16 mouse cellular contexts compared by ENCODE assay signal in genomic region chr7:128514341-128514740, GRCm38 (mm10).
"Had no signal": no experiment of that assay in that cellular context is flagged by ENCODE, and none has a peak within 500 bp of the region (broad histone marks: within the 10 kb centered on the region; RNA-seq: fewer than 3 reads in every experiment).

No protein-coding gene starts in this region.

- H3K9ac ChIP-seq: lung, embryonic 14.5 days; midbrain, embryonic 12.5 days; neural tube, embryonic 13.5 days; neural tube, embryonic 15.5 days had no signal

- H3K27me3 ChIP-seq: midbrain, embryonic 12.5 days; neural tube, embryonic 15.5 days had no signal

- ATAC-seq: midbrain, embryonic 16.5 days had no signal

- DNase-seq: lung, embryonic 14.5 days; lung, postnatal 10 days; lung, postnatal 4 days; retina, postnatal 1 day; right cerebral cortex, adult 18-20 months; right cerebral cortex, postnatal 25 days; right cerebral cortex, postnatal 4 days; spleen, adult 18-20 months; thymus, adult 18-20 months; thymus, postnatal 14 days; thymus, postnatal 36 days had no signal

- H3K36me3 ChIP-seq: midbrain, embryonic 12.5 days; neural tube, embryonic 13.5 days; neural tube, embryonic 15.5 days had no signal

- H3K27ac ChIP-seq: midbrain, embryonic 12.5 days; neural tube, embryonic 13.5 days; neural tube, embryonic 15.5 days had no signal

- H3K4me1 ChIP-seq: neural tube, embryonic 13.5 days had no signal

- H3K9me3 ChIP-seq: midbrain, embryonic 12.5 days; neural tube, embryonic 13.5 days; neural tube, embryonic 15.5 days had no signal

- H3K4me3 ChIP-seq: midbrain, embryonic 12.5 days; myocyte; neural tube, embryonic 13.5 days; neural tube, embryonic 15.5 days had no signal

- H3K4me2 ChIP-seq: lung, embryonic 14.5 days; midbrain, embryonic 12.5 days; neural tube, embryonic 13.5 days; neural tube, embryonic 15.5 days had no signal
